Comparison of ENCODE assay signal across 9 mouse cellular contexts in the genomic region with DNA sequence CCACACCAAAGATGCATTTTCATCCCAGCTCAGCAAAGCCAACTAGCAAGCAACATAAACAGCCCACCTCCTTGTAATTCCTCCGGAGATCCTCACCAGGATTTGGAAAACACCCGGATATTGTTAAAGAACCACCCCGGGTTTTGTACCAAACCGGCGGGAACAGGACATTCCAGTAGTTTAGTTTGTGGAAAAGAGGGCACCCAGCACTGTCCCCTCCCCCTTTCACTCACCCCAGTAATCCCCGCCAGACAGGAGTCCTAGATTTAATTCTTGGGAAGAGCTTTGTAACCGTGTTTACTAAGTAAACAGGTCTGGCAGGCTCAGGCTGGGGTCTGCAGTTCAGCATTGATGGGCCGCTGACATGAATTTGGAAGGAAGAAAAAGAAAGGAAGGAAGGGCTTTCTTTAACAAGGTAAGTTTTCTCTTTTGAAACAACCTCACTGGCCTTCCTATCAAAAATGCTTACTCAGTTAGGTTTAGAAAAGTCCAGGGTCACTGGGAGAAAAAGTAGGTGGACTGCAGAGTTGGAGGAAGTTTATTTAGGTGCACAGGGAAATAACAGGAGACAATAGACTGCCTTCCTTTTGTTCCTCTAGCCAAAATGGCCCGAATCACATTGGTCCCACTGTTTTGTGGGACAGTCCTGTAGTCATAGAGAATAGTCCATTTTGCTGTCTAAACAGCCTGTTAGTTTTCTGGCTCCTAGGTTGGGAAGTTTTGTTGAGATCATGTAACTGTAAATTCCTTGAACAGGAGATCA. TPM values are rescaled to one million over a fixed set of nuclear protein-coding genes. Genes with fewer than 3 reads are reported as not detected.
DNase-seq lines count a peak whose midpoint lies in the region; ATAC-seq and TF ChIP-seq lines count a peak whose summit lies in the region.
"Had no signal": no experiment of that assay in that cellular context is flagged by ENCODE, and none has a peak within 500 bp of the region (broad histone marks: within the 10 kb centered on the region; RNA-seq: fewer than 3 reads in every experiment).

TSS of gene Hsf3 (minus strand) at position 94 of the 763 bp plus-strand sequence.

- no peak for TF ChIP-seq EP300 in heart, adult 2 months (IDR thresholded peaks at IDR 0.05; ENCODE audit: insufficient read depth, low read depth, low read length)

- no peaks in the 10 kb centered on the region for H3K4me1 ChIP-seq in heart, adult 2 months (ENCODE audit: control insufficient read depth, insufficient read depth, low read length)
- H3K4me1 ChIP-seq in intestine, embryonic 16.5 days (ENCODE audit: control insufficient read depth, insufficient read depth, low read length), result no peaks in the 10 kb centered on the region

- H3K4me2 ChIP-seq in intestine, embryonic 16.5 days (ENCODE audit: low read depth, low read length), result peak within 1 kb of the TSS; percentile 42

- H3K36me3 ChIP-seq in heart, adult 2 months (ENCODE audit: control insufficient read depth, insufficient read depth, low read length), result no peaks in the 10 kb centered on the region
- H3K36me3 ChIP-seq in intestine, embryonic 16.5 days (ENCODE audit: control insufficient read depth, insufficient read depth, low read length), result no peaks in the 10 kb centered on the region

- TF ChIP-seq POLR2A in heart, adult 2 months (IDR thresholded peaks at IDR 0.05; ENCODE audit: insufficient read depth, low read depth, low read length), result no peak

- 0 out of 2 replicates have a peak, but pooled peaks have one; percentile 12 for ATAC-seq in intestine, embryonic 16.5 days
- ATAC-seq in CD4-positive, CD25-positive, alpha-beta regulatory T cell, adult 4 months, result no peak

- peak within 1 kb of the TSS; percentile 45; the same call in 1 of the 2 replicates for H3K9ac ChIP-seq in heart, adult 2 months (ENCODE audit: low read depth, low read length)
- H3K9ac ChIP-seq in intestine, embryonic 16.5 days (ENCODE audit: low read depth, low read length), result peak within 1 kb of the TSS; percentile 67

- no peak within 1 kb of the TSS for H3K27ac ChIP-seq in layer of hippocampus, adult 2 months
- H3K27ac ChIP-seq in heart, adult 2 months, result peak within 1 kb of the TSS; percentile 16; the same call in 1 of the 2 replicates
- H3K27ac ChIP-seq in intestine, embryonic 16.5 days (ENCODE audit: low read length), result peak within 1 kb of the TSS; percentile 79

- no peak for DNase-seq in layer of hippocampus, adult 2 months (ENCODE audit: low spot score in 2 of 2)
- DNase-seq in layer of hippocampus, adult 11-12 months (ENCODE audit: low spot score), result no peak
- peak; percentile 9 to 21 for DNase-seq in heart, adult 2 months
- DNase-seq in lung, adult 18-20 months, result peak; percentile 2 to 4
- DNase-seq in retina, postnatal 1 day, result peak; percentile 80
- DNase-seq in cerebellum, adult 9-10 months, result no peak

- 21% methylated on average over 9 of the region's 9 CpGs for WGBS in heart, adult 2 months
- WGBS in intestine, embryonic 16.5 days, result 18% methylated on average over 9 of the region's 9 CpGs

- H3K27me3 ChIP-seq in heart, adult 2 months (ENCODE audit: control insufficient read depth, insufficient read depth, low read length), result no peaks in the 10 kb centered on the region
- no peaks in the 10 kb centered on the region for H3K27me3 ChIP-seq in intestine, embryonic 16.5 days (replicated peaks; ENCODE audit: control insufficient read depth, insufficient read depth, low read length)

- H3K4me3 ChIP-seq in layer of hippocampus, adult 2 months, result peak within 1 kb of the TSS; percentile 31; the same call in 1 of the 2 replicates
- peak within 1 kb of the TSS; percentile 36 for H3K4me3 ChIP-seq in heart, adult 2 months
- H3K4me3 ChIP-seq in intestine, embryonic 16.5 days (ENCODE audit: low read length), result peak within 1 kb of the TSS; percentile 48
- H3K4me3 ChIP-seq: myocyte had no signal

- TF ChIP-seq CTCF in layer of hippocampus, adult 2 months (conservative IDR thresholded peaks at IDR 0.05), result no peak
- no peak for TF ChIP-seq CTCF in heart, adult 2 months (IDR thresholded peaks at IDR 0.05)

- intact Hi-C loops in heart, adult 2 months (cut with DNase I), result no loop called here

- no peaks in the 10 kb centered on the region for H3K79me2 ChIP-seq in heart, adult 2 months (replicated peaks; ENCODE audit: control insufficient read depth, insufficient read depth, low read length)

- no peaks in the 10 kb centered on the region for H3K9me3 ChIP-seq in intestine, embryonic 16.5 days (ENCODE audit: control insufficient read depth, low read length)

RNA-seq across cellular contexts. Expression of gene Hsf3, which starts in this region (rescaled TPM):
- total RNA-seq in layer of hippocampus, adult 2 months (2021), result under 1 TPM in 1 of 2 experiments, not detected in 1; 0.23 TPM
- total RNA-seq in heart, adult 2 months (2021), result not detected
- not detected in 2 replicates for polyA plus RNA-seq in heart, adult 2 months (2012; rRNA removed)
- polyA plus RNA-seq in intestine, embryonic 16.5 days (2015; fragmentation: Nextera tagmentation; extraction: Ambion mirVana), result 0.48 and 0.66 TPM in 2 replicates
- not detected for polyA plus RNA-seq in CD4-positive, CD25-positive, alpha-beta regulatory T cell, adult 4 months (2017; shearing (Covaris generic))
- polyA plus RNA-seq: myocyte had no signal

Comparison
In these comparisons a context has a peak if more than half of its experiments do, and no peak if none do; other contexts are left out.
1. Peak in DNase-seq, H3K4me3 ChIP-seq, H3K27ac ChIP-seq and H3K9ac ChIP-seq in heart, adult 2 months; RNA of the gene not detected or under 1 TPM.
2. Peak in ATAC-seq, H3K4me3 ChIP-seq, H3K27ac ChIP-seq, H3K9ac ChIP-seq and H3K4me2 ChIP-seq in intestine, embryonic 16.5 days; RNA of the gene not detected or under 1 TPM.
3. DNase-seq: peak in lung, adult 18-20 months (2 of 2) and retina, postnatal 1 day (single experiment); none in layer of hippocampus, adult 2 months (0 of 2), layer of hippocampus, adult 11-12 months (single experiment) and cerebellum, adult 9-10 months (single experiment).
4. Peak in every context shown above with its lines, with median percentiles within 50 percentile points of each other: H3K4me3 ChIP-seq.